Mouse (Mus musculus) forebrain, embryonic 10.5 days (tissue): ENCODE results near the gene Gm21833. TPM values are rescaled to one million over a fixed set of nuclear protein-coding genes. Genes with fewer than 3 reads are reported as not detected.
"Not testable (repeated sequence)": the region's sequence is repeated elsewhere in the genome, so short reads cannot be mapped to it uniquely, and the experiment has no call there.

Experiments
- DNase-seq: peaks from one replicate; pipeline ENCODE4 v3.0.0-alpha.2; 2017; ENCODE audit warnings: low spot score; ENCODE audit errors: extremely low spot score
- H3K27ac ChIP-seq: fragments of 300-500 bp; sonication (generic); 2 replicates; pipeline ENCODE4 v1.5.1; 2016; ENCODE audit warnings: mild to moderate bottlenecking
- H3K27me3 ChIP-seq: fragments of 300-500 bp; sonication (generic); 2 replicates; pipeline ENCODE4 v1.6.1; 2016; ENCODE audit warnings: mild to moderate bottlenecking; ENCODE audit not compliant: poor library complexity, severe bottlenecking
- H3K36me3 ChIP-seq: fragments of 300-500 bp; sonication (generic); replicated peaks from 2 replicates; pipeline ENCODE4 v1.6.1; 2016; ENCODE audit warnings: mild to moderate bottlenecking, moderate library complexity
- H3K4me1 ChIP-seq: fragments of 300-500 bp; sonication (generic); 2 replicates; pipeline ENCODE4 v1.6.1; 2016
- H3K4me3 ChIP-seq: fragments of 300-500 bp; sonication (generic); 2 replicates; pipeline ENCODE4 v1.5.1; 2016; ENCODE audit warnings: mild to moderate bottlenecking, moderate library complexity
- H3K9me3 ChIP-seq: fragments of 300-500 bp; sonication (generic); 2 replicates; pipeline ENCODE4 v1.6.1; 2016; ENCODE audit warnings: mild to moderate bottlenecking, moderate library complexity
- WGBS: fragments of 180-500 bp; shearing (Covaris S2); methylation state at CpG from one replicate; pipeline ENCODE4 v1.1.7; 2016; 5-methylcytosine and 5-hydroxymethylcytosine counted together
- polyA plus RNA-seq: library from polyadenylated mRNA; unstranded; fragments of >200 nt; fragmentation: Nextera tagmentation; extraction: Ambion mirVana; gene quantifications from 2 replicates; pipeline ENCODE4 v1.2.1, GENCODE M21; 2016

Gene Gm21833
- not detected in 2 replicates for polyA plus RNA-seq

DNA sequence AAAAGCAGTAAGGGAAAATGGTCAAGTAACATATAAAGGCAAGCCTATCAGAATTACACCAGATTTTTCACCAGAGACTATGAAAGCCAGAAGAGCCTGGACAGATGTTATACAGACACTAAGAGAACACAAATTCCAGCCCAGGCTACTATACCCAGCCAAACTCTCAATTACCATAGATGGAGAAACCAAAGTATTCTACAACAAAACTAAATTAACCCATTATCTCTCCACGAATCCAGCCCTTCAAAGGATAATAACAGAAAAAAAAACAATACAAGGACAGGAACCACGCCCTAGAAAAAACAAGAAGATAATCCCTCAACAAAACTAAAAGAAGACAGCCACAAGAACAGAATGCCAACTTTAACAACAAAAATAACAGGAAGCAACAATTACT is at the start of gene Gm21833:
Gene Gm21833, plus strand, starts transcription at position 301 of the 400 bp plus-strand sequence.
- not testable (repeated sequence) for H3K27me3 ChIP-seq, H3K9me3 ChIP-seq, H3K4me1 ChIP-seq, H3K27ac ChIP-seq, DNase-seq, H3K4me3 ChIP-seq, H3K36me3 ChIP-seq
- WGBS = 85% methylated on average over 2 of the region's 2 CpGs

DNA sequence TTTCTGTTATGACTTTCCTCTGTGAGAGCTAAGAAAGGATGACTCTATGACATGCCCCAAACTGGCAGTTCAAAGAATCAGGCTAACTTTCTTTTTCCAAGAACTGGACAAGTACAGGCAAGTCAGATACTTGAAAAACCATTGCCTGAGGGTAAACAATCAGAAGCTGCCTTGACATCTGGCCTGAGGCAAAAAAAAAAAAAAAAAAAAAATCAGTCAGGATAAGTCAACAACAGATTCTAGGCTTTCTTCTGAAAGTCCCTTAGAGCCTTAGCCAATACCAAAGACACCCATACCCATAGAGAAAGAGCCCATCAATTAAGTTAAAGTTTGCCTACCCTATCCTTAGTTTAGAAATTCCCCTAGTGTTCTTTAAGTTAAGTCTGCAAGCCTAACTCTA is 38.7 kb upstream of the Gm21833 start:
- H3K4me3 ChIP-seq = no peak overlapping the region
- DNase-seq = no peak
- no peak overlapping the region for H3K27ac ChIP-seq
- H3K27me3 ChIP-seq = no peaks in the 10 kb centered on the region
- H3K36me3 ChIP-seq = no peaks in the 10 kb centered on the region
- H3K4me1 ChIP-seq = no peaks in the 10 kb centered on the region
- H3K9me3 ChIP-seq = no peaks in the 10 kb centered on the region

DNA sequence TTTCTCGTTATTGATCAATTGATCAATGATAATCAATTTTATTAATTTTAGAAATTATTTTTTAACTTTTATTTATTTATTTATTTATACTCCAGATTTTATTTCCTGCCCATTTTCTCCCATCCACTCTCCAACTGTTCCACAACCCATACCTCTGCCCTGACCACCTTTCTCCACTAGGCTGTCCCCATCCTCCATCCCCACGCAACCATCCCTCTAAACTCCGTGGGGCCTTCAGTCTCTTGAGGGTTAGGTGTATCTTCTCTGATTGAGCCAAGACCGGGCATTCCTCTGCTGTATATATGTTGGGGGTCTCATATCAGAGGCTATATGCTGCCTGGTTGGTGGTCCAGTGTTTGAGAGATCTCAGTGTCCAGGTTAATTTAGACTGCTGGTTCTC is 31.7 kb upstream of the Gm21833 start:
- H3K27me3 ChIP-seq = no peaks in the 10 kb centered on the region
- H3K9me3 ChIP-seq = no peaks in the 10 kb centered on the region
- no peak overlapping the region for H3K27ac ChIP-seq
- H3K36me3 ChIP-seq = no peaks in the 10 kb centered on the region
- DNase-seq = no peak
- WGBS = 89% methylated on average over 4 of the region's 4 CpGs
- H3K4me3 ChIP-seq = no peak overlapping the region
- H3K4me1 ChIP-seq = no peaks in the 10 kb centered on the region

DNA sequence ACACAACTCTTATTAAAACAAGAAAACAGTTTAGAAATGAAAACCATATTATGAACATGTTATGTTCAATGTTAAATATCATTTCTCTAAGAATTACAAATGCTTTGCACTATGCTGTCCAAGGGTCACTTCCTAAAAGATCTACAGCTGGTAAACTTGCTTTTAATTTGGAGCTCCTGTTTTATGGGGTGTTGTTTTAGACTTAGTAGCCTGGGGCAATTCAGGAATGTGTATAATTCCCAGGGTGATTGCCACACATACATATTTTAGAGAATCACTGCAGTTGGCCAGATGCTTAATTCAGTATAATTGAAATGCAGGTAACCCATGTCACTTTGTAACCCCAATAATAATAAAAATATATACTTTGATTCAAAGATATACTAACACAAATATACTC is 12.9 kb upstream of the Gm21833 start:
- no peak for DNase-seq
- H3K4me3 ChIP-seq = no peak overlapping the region
- no peaks in the 10 kb centered on the region for H3K9me3 ChIP-seq
- no peaks in the 10 kb centered on the region for H3K27me3 ChIP-seq
- no peak overlapping the region for H3K27ac ChIP-seq
- H3K4me1 ChIP-seq = no peaks in the 10 kb centered on the region
- no peaks in the 10 kb centered on the region for H3K36me3 ChIP-seq

DNA sequence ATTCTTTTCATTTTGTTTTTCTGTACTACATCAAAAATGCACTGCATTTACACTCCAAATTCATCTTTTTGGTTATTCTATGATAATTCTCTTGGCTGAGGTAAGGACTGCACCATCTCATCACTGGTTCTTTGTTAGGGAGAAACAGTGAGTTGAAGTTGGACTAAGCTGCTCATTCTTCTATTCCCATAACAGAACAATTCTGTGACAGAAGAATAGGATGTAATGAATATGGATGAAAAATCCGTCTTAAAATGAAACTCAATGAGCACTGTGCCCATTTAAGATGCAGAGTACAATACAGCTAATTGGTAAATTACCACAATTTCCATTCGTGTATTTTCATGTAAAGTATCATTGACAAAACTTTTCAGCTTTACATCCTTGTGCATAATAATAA is 11.6 kb upstream of the Gm21833 start:
- no peak for DNase-seq
- H3K4me3 ChIP-seq = no peak overlapping the region
- no peaks in the 10 kb centered on the region for H3K36me3 ChIP-seq
- no peaks in the 10 kb centered on the region for H3K4me1 ChIP-seq
- H3K27ac ChIP-seq = no peak overlapping the region
- no peaks in the 10 kb centered on the region for H3K27me3 ChIP-seq
- WGBS = 74% methylated on average over 2 of the region's 2 CpGs
- no peaks in the 10 kb centered on the region for H3K9me3 ChIP-seq

DNA sequence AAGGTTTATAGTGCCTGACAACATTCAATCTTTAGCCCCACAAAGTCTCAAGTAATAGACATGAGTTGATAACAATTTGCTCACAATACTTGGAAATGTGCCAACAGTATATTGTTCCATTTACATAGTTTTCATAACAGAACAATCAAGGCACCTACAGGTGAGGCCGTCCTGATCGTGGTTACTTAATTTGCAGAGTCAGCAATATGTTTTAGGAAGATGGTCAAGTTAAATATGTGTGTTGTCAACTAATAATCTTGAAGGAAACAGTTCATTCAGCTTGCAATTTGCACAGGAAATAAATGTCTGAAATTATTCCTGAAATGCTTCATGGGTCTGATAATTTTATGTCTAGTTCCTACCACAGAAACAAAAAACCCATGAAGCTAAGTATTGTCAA is 27.6 kb downstream of the Gm21833 start:
- no peak overlapping the region for H3K4me3 ChIP-seq
- H3K36me3 ChIP-seq = no peaks in the 10 kb centered on the region
- 88% methylated on average over 2 of the region's 2 CpGs for WGBS
- no peaks in the 10 kb centered on the region for H3K4me1 ChIP-seq
- H3K27me3 ChIP-seq = no peaks in the 10 kb centered on the region
- no peak overlapping the region for H3K27ac ChIP-seq
- no peaks in the 10 kb centered on the region for H3K9me3 ChIP-seq
- DNase-seq = no peak

DNA sequence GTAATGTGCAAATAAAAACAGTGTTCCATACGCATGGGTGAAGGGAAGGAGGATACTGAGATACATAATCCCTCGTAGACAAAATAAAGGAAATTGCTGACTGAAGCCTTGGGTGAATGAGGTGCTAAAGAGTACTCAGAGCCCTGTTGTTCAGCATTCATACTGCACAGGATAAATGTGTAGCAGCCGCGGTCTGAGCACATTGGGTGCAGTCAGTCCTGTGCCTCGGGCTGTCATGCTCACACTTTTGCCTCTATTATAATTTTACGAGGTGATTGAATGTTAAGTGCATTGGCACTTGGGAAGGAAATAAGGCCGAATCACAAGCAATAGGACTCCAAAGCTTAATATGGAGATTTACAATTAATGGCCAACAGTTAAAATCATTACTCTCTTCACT is 36.4 kb downstream of the Gm21833 start:
- H3K4me1 ChIP-seq = no peaks in the 10 kb centered on the region

More for the DNA sequence above, 36.4 kb downstream of the Gm21833 start:
- Histone ChIP-seq H3K4me3 (no peak overlapping the region), H3K27me3 (no peaks in the 10 kb centered on the region), H3K36me3 (no peaks in the 10 kb centered on the region), H3K27ac (no peak overlapping the region), H3K9me3 (no peaks in the 10 kb centered on the region)
- DNase-seq = no peak
- 86% methylated on average over 7 of the region's 7 CpGs for WGBS
